Mouse (Mus musculus): ENCODE data around the gene Tbr1. TPM values are rescaled to one million over a fixed set of nuclear protein-coding genes. Genes with fewer than 3 reads are reported as not detected.

Tbr1 gene
- polyA plus RNA-seq (2015; fragmentation: Nextera tagmentation; extraction: Ambion mirVana) = 1.00 and 3.3 TPM in 2 replicates

DNA sequence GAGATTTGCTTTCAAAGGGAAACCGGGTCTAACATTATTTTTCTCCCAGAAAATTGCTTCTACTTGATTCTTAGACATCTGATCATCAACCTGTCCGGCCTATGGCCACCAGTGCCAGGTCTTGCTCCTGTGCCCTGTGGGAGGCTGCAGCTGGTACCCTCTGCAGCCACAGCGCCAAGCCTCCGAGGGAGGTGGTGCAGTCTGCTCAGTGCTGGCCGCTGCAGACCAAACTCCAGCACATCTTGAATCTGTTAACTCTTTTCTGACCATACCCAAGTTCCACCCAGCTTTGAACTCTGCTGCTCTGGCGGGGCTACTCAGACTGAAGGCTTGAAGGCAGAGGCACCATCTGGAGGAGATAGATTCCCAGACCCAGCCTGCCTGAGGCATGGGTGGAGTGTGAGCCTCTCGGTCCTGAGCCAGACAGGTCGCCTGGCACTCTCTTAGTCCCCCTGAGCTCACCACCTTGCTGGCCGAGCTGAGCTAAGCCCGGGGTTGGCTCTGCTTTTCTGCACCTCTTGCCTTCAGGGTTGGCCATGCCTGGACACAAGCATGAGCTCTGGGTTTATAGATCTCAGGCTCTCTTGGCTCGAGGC is at the start of gene Tbr1:
Gene Tbr1 (plus strand): TSS at position 275 of the 596 bp plus-strand sequence.
- H3K36me3 ChIP-seq = peaks cover 5% of the 10 kb centered on the region; the same call in 1 of the 2 replicates
- H3K4me1 ChIP-seq (replicated peaks) = peaks cover 13% of the 10 kb centered on the region; the same call in 1 of the 2 replicates
- no peak within 1 kb of the TSS for H3K4me3 ChIP-seq
- H3K27me3 ChIP-seq = peaks cover 40% of the 10 kb centered on the region
- H3K9ac ChIP-seq = no peak within 1 kb of the TSS
- whole genome bisulfite sequencing = 8% methylated on average over 11 of the region's 11 CpGs
- peak; percentile 63 for ATAC-seq (ENCODE audit: low FRiP score, low read depth)
- H3K9me3 ChIP-seq = no peaks in the 10 kb centered on the region
- no peak within 1 kb of the TSS for H3K27ac ChIP-seq (replicated peaks)
- H3K4me2 ChIP-seq = peak within 1 kb of the TSS; percentile 6; the same call in 1 of the 2 replicates

DNA sequence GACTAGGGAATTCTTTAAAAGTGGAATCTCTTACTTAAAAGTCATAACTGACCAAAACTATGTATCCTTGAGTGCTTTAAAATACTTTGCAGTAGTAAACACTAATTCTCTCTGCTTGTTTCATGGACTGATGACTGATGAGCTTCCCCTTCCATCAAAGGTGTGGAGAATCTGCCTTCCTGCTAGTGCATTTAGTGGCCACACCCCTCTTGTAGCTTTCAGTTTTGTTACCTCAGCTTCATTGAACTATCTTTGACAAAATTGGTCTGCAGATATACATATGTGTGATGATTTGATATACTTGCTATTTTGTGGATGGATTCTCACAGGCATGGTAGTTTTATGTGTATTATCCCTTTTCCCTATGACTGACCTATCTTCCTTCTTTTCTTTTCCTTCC is 47.7 kb upstream of the Tbr1 start:
- no peak for ATAC-seq (ENCODE audit: low FRiP score, low read depth)
- Histone ChIP-seq H3K36me3 (no peaks in the 10 kb centered on the region), H3K9me3 (no peaks in the 10 kb centered on the region), H3K4me1 (replicated peaks) (0 out of 2 replicates have a peak, but pooled peaks cover 3% of the 10 kb centered on the region), H3K4me2 (no peak overlapping the region), H3K9ac (no peak overlapping the region), H3K27ac (replicated peaks) (no peak overlapping the region), H3K4me3 (no peak overlapping the region), H3K27me3 (no peaks in the 10 kb centered on the region)

DNA sequence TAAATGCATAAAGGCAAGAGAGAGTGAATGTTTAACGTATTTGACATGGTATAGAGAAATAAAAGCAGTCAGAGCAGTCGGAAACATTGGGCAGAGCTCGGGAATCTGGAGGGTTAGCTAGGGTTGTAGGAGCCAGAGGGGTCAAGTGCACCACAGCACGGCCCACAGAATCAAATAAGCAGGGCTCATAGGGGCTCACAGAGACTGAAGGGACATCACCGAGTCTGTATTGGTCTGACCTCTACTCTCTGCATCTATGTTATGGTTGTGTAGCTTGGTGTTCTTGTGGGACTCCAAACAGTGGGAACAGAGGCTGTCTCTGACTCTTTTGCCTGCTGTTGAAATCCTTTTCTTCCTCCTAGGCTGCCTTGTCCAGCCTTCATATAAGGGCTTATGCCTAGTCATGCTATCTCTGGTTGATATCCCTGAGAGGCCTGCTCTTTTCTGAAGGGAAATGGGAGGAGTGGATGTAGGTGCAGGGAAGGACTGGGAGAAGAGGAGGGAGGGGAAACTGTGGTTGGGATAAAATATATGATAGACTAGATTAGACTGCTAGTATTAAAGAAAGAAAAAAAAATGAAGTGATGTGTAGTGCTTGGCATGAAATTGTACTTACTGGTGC is 43.4 kb upstream of the Tbr1 start:
- H3K4me3 ChIP-seq = no peak overlapping the region
- no peak overlapping the region for H3K9ac ChIP-seq
- H3K4me1 ChIP-seq (replicated peaks) = no peaks in the 10 kb centered on the region
- ATAC-seq (ENCODE audit: low FRiP score, low read depth) = no peak
- no peak overlapping the region for H3K4me2 ChIP-seq
- H3K27ac ChIP-seq (replicated peaks) = no peak overlapping the region
- no peaks in the 10 kb centered on the region for H3K36me3 ChIP-seq
- no peaks in the 10 kb centered on the region for H3K9me3 ChIP-seq
- WGBS = 90% methylated on average over 5 of the region's 5 CpGs
- H3K27me3 ChIP-seq = no peaks in the 10 kb centered on the region

DNA sequence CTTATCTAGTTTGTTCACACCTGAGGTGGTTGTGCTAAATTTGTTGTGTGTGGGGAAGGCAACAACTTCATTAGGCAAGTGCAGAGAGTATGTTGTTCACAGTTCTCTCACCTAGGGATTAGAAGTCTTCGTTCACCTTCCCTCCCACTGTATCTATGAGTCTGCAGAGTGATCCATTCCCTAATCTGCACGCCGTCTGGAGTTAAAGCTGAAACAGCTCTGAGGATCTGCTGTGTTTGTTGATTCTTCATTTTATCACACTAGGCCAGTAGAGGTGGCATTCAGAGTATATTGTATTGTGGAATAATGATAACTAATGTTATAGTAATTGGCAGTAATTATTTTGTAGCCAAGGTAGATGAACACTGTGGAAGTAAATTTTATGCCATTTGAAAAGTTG is 42.7 kb upstream of the Tbr1 start:
- no peak overlapping the region for H3K27ac ChIP-seq (replicated peaks)
- H3K9me3 ChIP-seq = no peaks in the 10 kb centered on the region
- H3K4me3 ChIP-seq = no peak overlapping the region
- ATAC-seq (ENCODE audit: low FRiP score, low read depth) = no peak
- H3K36me3 ChIP-seq = no peaks in the 10 kb centered on the region
- no peaks in the 10 kb centered on the region for H3K4me1 ChIP-seq (replicated peaks)
- 89% methylated on average over 3 of the region's 3 CpGs for WGBS
- H3K27me3 ChIP-seq = no peaks in the 10 kb centered on the region
- no peak overlapping the region for H3K9ac ChIP-seq
- no peak overlapping the region for H3K4me2 ChIP-seq

DNA sequence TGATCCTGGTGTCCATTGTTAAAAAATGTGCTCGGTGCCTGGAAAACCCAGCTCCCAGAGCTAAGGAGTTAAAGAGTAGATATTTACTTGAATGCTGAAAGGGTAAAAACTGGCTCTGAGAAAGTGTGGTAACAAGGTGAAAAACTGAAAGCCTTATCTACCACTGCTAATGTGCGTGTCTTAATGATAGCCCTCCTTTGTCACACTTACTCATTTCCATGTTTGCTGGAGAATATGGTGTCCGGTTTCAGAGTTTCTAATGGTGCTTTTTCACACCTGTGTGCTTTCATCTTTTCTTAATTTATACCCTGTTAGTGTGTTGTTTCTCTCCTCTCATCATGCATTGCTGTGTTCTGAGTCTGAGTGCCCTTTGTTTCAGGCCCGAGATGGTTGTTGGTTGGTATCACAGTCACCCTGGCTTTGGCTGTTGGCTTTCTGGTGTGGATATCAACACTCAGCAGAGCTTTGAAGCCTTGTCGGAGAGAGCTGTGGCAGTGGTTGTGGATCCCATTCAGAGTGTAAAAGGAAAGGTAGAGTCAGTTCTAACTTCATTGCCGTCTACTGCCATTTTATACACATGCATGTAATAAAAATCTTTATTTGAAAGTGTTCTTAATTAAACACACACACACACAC is 38.1 kb upstream of the Tbr1 start:
- H3K9ac ChIP-seq = no peak overlapping the region
- no peaks in the 10 kb centered on the region for H3K4me1 ChIP-seq (replicated peaks)
- no peaks in the 10 kb centered on the region for H3K36me3 ChIP-seq
- 83% methylated on average over 6 of the region's 6 CpGs for WGBS
- H3K9me3 ChIP-seq = no peaks in the 10 kb centered on the region
- H3K4me2 ChIP-seq = no peak overlapping the region
- no peak for ATAC-seq (ENCODE audit: low FRiP score, low read depth)
- H3K4me3 ChIP-seq = no peak overlapping the region
- no peak overlapping the region for H3K27ac ChIP-seq (replicated peaks)
- no peaks in the 10 kb centered on the region for H3K27me3 ChIP-seq

DNA sequence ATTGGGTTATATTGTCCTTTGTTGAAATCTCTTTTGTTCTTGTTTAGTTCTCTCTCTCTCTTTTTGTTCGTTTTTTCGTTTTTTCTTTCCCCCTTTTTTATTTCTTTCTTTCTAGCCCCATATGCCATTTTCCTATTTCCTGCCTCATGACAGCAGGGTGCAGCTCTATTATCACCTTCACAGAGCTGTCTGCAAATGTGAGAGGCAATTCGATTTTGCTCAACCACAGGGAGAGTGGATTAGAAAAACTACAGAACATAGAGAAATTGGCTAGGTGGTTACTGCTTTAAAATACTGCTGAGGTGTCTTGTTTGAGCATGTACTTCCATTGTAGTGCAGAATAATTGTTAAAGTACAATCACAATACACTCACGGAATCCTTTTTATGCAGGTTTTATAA is 37.2 kb upstream of the Tbr1 start:
- H3K4me2 ChIP-seq = no peak overlapping the region
- H3K36me3 ChIP-seq = no peaks in the 10 kb centered on the region
- no peaks in the 10 kb centered on the region for H3K4me1 ChIP-seq (replicated peaks)
- H3K4me3 ChIP-seq = no peak overlapping the region
- H3K9ac ChIP-seq = no peak overlapping the region
- 0 out of 2 replicates have a peak overlapping the region, but pooled peaks have one; percentile 27 for H3K27ac ChIP-seq (replicated peaks)
- no peaks in the 10 kb centered on the region for H3K27me3 ChIP-seq
- no peaks in the 10 kb centered on the region for H3K9me3 ChIP-seq
- no peak for ATAC-seq (ENCODE audit: low FRiP score, low read depth)
- WGBS = 39% methylated on average over 4 of the region's 4 CpGs

DNA sequence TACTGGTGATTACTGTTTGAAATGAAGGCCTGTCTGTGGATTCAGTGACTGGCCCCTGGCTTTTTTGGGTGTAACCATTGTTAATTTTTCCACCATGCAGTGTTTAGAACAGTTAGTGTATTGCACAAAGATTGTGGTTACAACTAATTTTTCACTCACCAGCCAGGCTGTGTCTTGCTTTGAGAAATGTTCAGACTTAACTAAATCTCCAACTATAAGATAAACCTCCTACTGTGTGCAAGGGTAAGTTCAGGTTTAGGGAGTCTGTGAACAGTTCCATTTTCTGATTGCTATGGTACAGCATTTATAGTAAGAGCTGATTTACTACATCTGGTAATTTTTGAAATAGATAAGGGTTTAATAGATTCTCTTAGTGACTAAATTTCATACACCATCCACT is 21.9 kb upstream of the Tbr1 start:
- H3K27ac ChIP-seq (replicated peaks) = no peak overlapping the region
- no peaks in the 10 kb centered on the region for H3K4me1 ChIP-seq (replicated peaks)
- no peak overlapping the region for H3K9ac ChIP-seq
- no peak overlapping the region for H3K4me2 ChIP-seq
- H3K4me3 ChIP-seq = no peak overlapping the region
- H3K9me3 ChIP-seq = no peaks in the 10 kb centered on the region
- no peak for ATAC-seq (ENCODE audit: low FRiP score, low read depth)
- peaks cover 13% of the 10 kb centered on the region for H3K36me3 ChIP-seq
- no peaks in the 10 kb centered on the region for H3K27me3 ChIP-seq

DNA sequence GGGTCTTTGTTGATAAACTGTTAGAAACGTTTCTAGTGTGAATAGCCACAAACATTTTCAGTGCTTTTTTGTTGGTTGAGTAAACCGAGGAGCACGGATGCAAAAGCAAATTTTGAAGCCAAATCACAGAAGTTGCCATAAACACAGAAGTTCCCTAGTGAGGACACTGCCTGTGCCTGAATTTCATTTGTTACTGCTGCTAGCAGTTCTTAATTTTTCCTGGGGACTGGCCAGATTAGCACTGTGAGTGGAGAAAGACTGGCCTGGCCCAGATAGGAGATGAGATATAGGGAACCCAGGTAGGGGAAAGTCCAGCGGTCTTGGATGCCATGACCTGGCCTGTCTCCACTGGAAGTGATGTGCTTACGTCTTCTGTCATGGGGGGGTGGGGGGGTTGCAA is 7.8 kb upstream of the Tbr1 start:
- peaks cover 1% of the 10 kb centered on the region; the same call in 1 of the 2 replicates for H3K36me3 ChIP-seq
- H3K27ac ChIP-seq (replicated peaks) = no peak overlapping the region
- no peaks in the 10 kb centered on the region for H3K9me3 ChIP-seq
- H3K27me3 ChIP-seq = no peaks in the 10 kb centered on the region
- WGBS = 71% methylated on average over 5 of the region's 5 CpGs
- no peak overlapping the region for H3K9ac ChIP-seq
- no peaks in the 10 kb centered on the region for H3K4me1 ChIP-seq (replicated peaks)
- no peak for ATAC-seq (ENCODE audit: low FRiP score, low read depth)
- no peak overlapping the region for H3K4me3 ChIP-seq
- H3K4me2 ChIP-seq = no peak overlapping the region

DNA sequence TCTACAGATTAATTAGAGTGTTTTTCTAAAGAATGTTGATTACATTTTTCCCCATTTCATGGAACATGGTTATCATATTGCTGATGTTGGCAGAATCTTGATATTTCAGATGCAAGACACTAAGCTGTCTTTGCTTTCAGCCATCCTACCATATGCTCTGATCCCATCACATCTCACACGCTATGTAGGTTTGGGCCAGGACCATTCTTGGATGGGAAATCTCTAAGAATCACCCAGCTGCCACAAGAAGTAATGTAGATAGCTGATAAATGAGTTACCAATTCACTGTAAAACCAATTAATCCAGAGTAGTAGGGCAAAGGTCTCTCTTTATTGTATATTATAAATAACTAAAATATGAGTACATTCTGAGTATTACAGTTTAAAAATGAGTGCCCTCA is 4.7 kb upstream of the Tbr1 start:
- Histone ChIP-seq H3K4me2 (no peak overlapping the region), H3K27ac (replicated peaks) (no peak overlapping the region), H3K36me3 (peaks cover 5% of the 10 kb centered on the region; the same call in 1 of the 2 replicates), H3K9ac (no peak overlapping the region), H3K4me1 (replicated peaks) (no peaks in the 10 kb centered on the region), H3K9me3 (no peaks in the 10 kb centered on the region), H3K4me3 (no peak overlapping the region), H3K27me3 (peaks cover 24% of the 10 kb centered on the region)
- 90% methylated on average over 1 of the region's 1 CpGs for WGBS
- ATAC-seq (ENCODE audit: low FRiP score, low read depth) = no peak

DNA sequence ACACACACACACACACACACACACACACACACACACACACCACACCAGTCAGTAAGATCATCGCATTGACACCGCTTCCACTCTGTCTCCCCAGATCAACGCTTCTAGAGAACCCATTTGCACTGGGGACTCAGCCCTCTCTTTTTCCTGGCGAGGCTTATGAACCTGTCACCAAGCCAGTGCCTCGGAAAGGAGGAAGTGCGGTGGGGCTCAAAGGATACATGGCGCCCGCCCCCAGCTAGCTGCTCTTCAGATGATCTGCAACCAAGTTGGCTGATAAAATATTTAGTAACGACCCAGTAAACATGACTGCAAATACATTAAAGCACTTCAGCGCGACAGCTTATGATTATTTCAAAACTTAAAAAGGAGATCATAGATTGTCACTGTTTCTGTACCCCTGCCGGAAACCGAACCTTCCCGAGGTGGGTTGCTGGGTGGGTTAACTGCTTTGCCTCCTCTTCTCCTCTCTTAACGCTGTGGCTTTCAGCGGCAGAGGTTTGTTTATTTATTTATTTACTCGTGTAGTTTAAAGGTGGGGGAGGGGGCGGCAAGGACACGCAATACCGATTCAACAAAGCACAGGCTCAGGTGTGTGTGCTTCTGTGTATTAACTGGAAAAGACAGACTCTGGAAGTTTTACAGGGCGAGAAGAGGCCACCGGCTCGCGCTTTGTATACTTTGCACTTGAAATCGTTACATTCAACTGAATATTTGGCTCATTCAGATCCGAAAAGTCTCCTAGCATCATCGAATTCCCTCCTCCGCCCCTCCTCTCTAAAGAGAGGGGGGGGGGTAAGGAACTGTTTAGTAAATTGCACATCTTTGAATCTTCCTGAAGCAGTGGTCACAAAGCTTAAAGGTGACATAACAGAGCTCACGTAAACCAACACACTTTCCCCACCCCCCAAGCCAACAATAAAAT is 975 bp downstream of the Tbr1 start:
- no peak overlapping the region for H3K4me3 ChIP-seq

DNA sequence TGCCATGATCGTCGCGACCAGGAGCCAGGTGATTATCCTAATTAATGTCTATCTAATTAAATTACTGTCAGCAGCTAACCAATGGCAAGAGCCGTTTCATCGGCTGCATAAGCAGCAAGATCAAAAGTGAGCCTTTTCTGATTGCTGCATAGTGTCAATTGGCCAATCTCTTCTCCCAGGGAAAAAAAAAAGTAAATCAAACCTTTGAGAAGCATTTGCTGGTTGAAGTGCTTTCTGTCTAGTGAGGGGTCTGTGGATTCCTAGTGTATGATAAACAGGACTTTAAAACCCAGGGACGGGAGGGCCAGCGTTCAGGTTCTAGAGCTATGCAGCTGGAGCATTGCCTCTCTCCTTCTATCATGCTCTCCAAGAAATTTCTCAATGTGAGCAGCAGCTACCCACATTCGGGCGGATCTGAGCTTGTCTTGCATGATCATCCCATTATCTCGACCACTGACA is 1.7 kb downstream of the Tbr1 start:
- peaks cover 5% of the 10 kb centered on the region; the same call in 1 of the 2 replicates for H3K36me3 ChIP-seq
- peaks cover 54% of the 10 kb centered on the region for H3K27me3 ChIP-seq

More for the DNA sequence above, 975 bp downstream of the Tbr1 start:
- peak overlapping the region; percentile 6; the same call in 1 of the 2 replicates for H3K4me2 ChIP-seq
- H3K27ac ChIP-seq (replicated peaks) = no peak overlapping the region
- H3K9me3 ChIP-seq = no peaks in the 10 kb centered on the region
- peaks cover 47% of the 10 kb centered on the region for H3K27me3 ChIP-seq
- no peak for ATAC-seq (ENCODE audit: low FRiP score, low read depth)
- peaks cover 5% of the 10 kb centered on the region; the same call in 1 of the 2 replicates for H3K36me3 ChIP-seq
- no peak overlapping the region for H3K9ac ChIP-seq
- 4% methylated on average over 29 of the region's 29 CpGs for WGBS
- H3K4me1 ChIP-seq (replicated peaks) = peaks cover 13% of the 10 kb centered on the region; the same call in 1 of the 2 replicates

More for the DNA sequence above, 1.7 kb downstream of the Tbr1 start:
- WGBS = 3% methylated on average over 10 of the region's 10 CpGs
- no peak for ATAC-seq (ENCODE audit: low FRiP score, low read depth)
- no peak overlapping the region for H3K9ac ChIP-seq
- no peak overlapping the region for H3K4me2 ChIP-seq
- H3K9me3 ChIP-seq = no peaks in the 10 kb centered on the region
- peaks cover 13% of the 10 kb centered on the region; the same call in 1 of the 2 replicates for H3K4me1 ChIP-seq (replicated peaks)
- H3K27ac ChIP-seq (replicated peaks) = no peak overlapping the region
- H3K4me3 ChIP-seq = no peak overlapping the region
